Mouse (Mus musculus) C2C12 (cell line): Measurements from ENCODE around the gene Wdr18.
"Not testable (repeated sequence)": the region's sequence is repeated elsewhere in the genome, so short reads cannot be mapped to it uniquely, and the experiment has no call there.

Source experiments
- CTCF ChIP-seq: IDR thresholded peaks from one replicate; pipeline ENCODE4 v1.5.1; 2011; ENCODE audit not compliant: control insufficient read depth, insufficient read depth, insufficient read length
- MAX ChIP-seq: IDR thresholded peaks from one replicate; pipeline ENCODE4 v1.6.1; 2011; ENCODE audit warnings: mild to moderate bottlenecking, control low read depth
- MYOG ChIP-seq: IDR thresholded peaks from one replicate; pipeline ENCODE4 v1.6.1; 2011; ENCODE audit not compliant: control insufficient read depth, insufficient read length; ENCODE audit errors: extremely low read depth
- USF1 ChIP-seq: IDR thresholded peaks from one replicate; pipeline ENCODE4 v1.6.1; 2011; ENCODE audit warnings: low read depth, mild to moderate bottlenecking, control low read depth, moderate library complexity

DNA sequence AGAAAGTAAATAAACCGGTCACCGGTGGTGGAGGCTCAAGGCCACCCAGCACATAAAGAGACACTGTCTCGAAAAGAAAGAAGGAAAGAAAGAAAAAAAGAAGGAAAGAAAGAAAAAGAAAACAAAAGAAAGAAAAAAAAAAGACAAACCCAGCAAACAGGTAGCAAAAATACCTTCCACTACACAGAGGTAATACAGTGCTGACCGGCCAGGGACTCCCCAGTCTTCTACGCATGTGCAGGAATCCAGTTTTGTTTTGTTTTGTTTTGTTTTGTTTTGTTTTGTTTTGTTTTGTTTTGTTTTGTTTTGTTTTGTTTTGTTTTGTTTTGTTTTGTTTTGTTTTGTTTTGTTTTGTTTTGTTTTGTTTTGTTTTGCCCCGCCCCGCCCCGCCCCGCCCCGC lies 540 bp upstream of the Wdr18 start:
- not testable (repeated sequence) for TF ChIP-seq CTCF, MYOG, USF1, MAX
